Mouse (Mus musculus) CH12.LX (cell line): ENCODE data around the gene Lta. TPM values are rescaled to one million over a fixed set of nuclear protein-coding genes. Genes with fewer than 3 reads are reported as not detected.

Source experiments
- polyA plus RNA-seq: library from polyadenylated mRNA; unstranded; fragments of >175 nt; gene quantifications from 2 replicates; pipeline ENCODE4 v1.2.1, GENCODE M21; 2012; ENCODE audit warnings: low read depth; ENCODE audit not compliant: insufficient read length
- total RNA-seq, 2 experiments: library from RNA; depleted of rRNA; stranded (reverse); fragments of 300-350 nt in 1 of 2; fragments of >200 nt in 1 of 2; gene quantifications; 2 replicates each; pipeline ENCODE4 v1.2.3; 2012 to 2014

Gene Lta
- total and polyA plus RNA-seq, 3 experiments, result 13.4 to 53.0 (median 19.6) TPM

Other genes starting within 250 kb of the Lta start
Only the 20 nearest of the 39 such genes appear.
- gene Ly6g6f, start 119.7 kb downstream of the Lta start, total RNA-seq (2012; rRNA removed), result not detected in 2 replicates
- gene Ly6g6f, start 119.7 kb downstream of the Lta start, total RNA-seq (2014; rRNA removed), result 0.22 and 0.54 TPM in 2 replicates
- gene Ly6g6f, start 119.7 kb downstream of the Lta start, polyA plus RNA-seq, result 0.29 and 0.67 TPM in 2 replicates
- gene Abhd16a, start 116.1 kb downstream of the Lta start, total RNA-seq (2012; rRNA removed), result 15.3 and 16.2 TPM in 2 replicates
- 11.7 and 16.6 TPM in 2 replicates for gene Abhd16a, start 116.1 kb downstream of the Lta start, total RNA-seq (2014; rRNA removed)
- 10.7 and 11.6 TPM in 2 replicates for gene Abhd16a, start 116.1 kb downstream of the Lta start, polyA plus RNA-seq
- gene Ly6g5c, start 97.1 kb downstream of the Lta start, total RNA-seq (2012; rRNA removed), result not detected in 2 replicates
- not detected in 2 replicates for gene Ly6g5c, start 97.1 kb downstream of the Lta start, total RNA-seq (2014; rRNA removed)
- gene Ly6g5c, start 97.1 kb downstream of the Lta start, polyA plus RNA-seq, result not detected in 2 replicates
- 0.30 and 0.50 TPM in 2 replicates for gene Ly6g5b, start 89.9 kb downstream of the Lta start, total RNA-seq (2012; rRNA removed)
- gene Ly6g5b, start 89.9 kb downstream of the Lta start, total RNA-seq (2014; rRNA removed), result 0.88 and 0.91 TPM in 2 replicates
- gene Ly6g5b, start 89.9 kb downstream of the Lta start, polyA plus RNA-seq, result 1.0 and 1.1 TPM in 2 replicates
- 42.7 and 43.0 TPM in 2 replicates for gene Gpank1, start 83.9 kb downstream of the Lta start, total RNA-seq (2012; rRNA removed)
- 32.6 and 36.6 TPM in 2 replicates for gene Gpank1, start 83.9 kb downstream of the Lta start, total RNA-seq (2014; rRNA removed)
- 32.5 and 33.6 TPM in 2 replicates for gene Gpank1, start 83.9 kb downstream of the Lta start, polyA plus RNA-seq
- 130 and 143 TPM in 2 replicates for gene Csnk2b, start 83.3 kb downstream of the Lta start, total RNA-seq (2012; rRNA removed)
- 85.3 and 89.3 TPM in 2 replicates for gene Csnk2b, start 83.3 kb downstream of the Lta start, total RNA-seq (2014; rRNA removed)
- gene Csnk2b, start 83.3 kb downstream of the Lta start, polyA plus RNA-seq, result 267 and 348 TPM in 2 replicates
- 15.6 and 17.0 TPM in 2 replicates for gene D17H6S53E, start 79.0 kb downstream of the Lta start, total RNA-seq (2012; rRNA removed)
- 8.8 and 11.9 TPM in 2 replicates for gene D17H6S53E, start 79.0 kb downstream of the Lta start, total RNA-seq (2014; rRNA removed)
- 8.7 and 13.8 TPM in 2 replicates for gene D17H6S53E, start 79.0 kb downstream of the Lta start, polyA plus RNA-seq
- gene Apom, start 73.3 kb downstream of the Lta start, total RNA-seq (2012; rRNA removed), result 0.21 TPM in 1 of 2 replicates, not detected in the other
- gene Apom, start 73.3 kb downstream of the Lta start, total RNA-seq (2014; rRNA removed), result not detected in 2 replicates
- gene Apom, start 73.3 kb downstream of the Lta start, polyA plus RNA-seq, result 0.39 and 0.41 TPM in 2 replicates
- 73.0 and 73.7 TPM in 2 replicates for gene Bag6, start 70.2 kb downstream of the Lta start, total RNA-seq (2012; rRNA removed)
- gene Bag6, start 70.2 kb downstream of the Lta start, total RNA-seq (2014; rRNA removed), result 21.7 and 26.0 TPM in 2 replicates
- gene Bag6, start 70.2 kb downstream of the Lta start, polyA plus RNA-seq, result 133 and 152 TPM in 2 replicates
- gene Prrc2a, start 40.5 kb downstream of the Lta start, total RNA-seq (2012; rRNA removed), result 80.4 and 87.1 TPM in 2 replicates
- gene Prrc2a, start 40.5 kb downstream of the Lta start, total RNA-seq (2014; rRNA removed), result 27.8 and 31.3 TPM in 2 replicates
- 234 and 313 TPM in 2 replicates for gene Prrc2a, start 40.5 kb downstream of the Lta start, polyA plus RNA-seq
- 7.0 and 14.7 TPM in 2 replicates for gene Aif1, start 29.3 kb downstream of the Lta start, total RNA-seq (2012; rRNA removed)
- 14.1 and 15.5 TPM in 2 replicates for gene Aif1, start 29.3 kb downstream of the Lta start, total RNA-seq (2014; rRNA removed)
- gene Aif1, start 29.3 kb downstream of the Lta start, polyA plus RNA-seq, result 14.7 and 19.7 TPM in 2 replicates
- gene Lst1, start 16.9 kb downstream of the Lta start, total RNA-seq (2012; rRNA removed), result 6.0 and 8.4 TPM in 2 replicates
- 2.9 and 4.4 TPM in 2 replicates for gene Lst1, start 16.9 kb downstream of the Lta start, total RNA-seq (2014; rRNA removed)
- 8.5 and 9.0 TPM in 2 replicates for gene Lst1, start 16.9 kb downstream of the Lta start, polyA plus RNA-seq
- gene Ltb, start 10.9 kb downstream of the Lta start, total RNA-seq (2012; rRNA removed), result 120 and 150 TPM in 2 replicates
- 228 and 234 TPM in 2 replicates for gene Ltb, start 10.9 kb downstream of the Lta start, total RNA-seq (2014; rRNA removed)
- gene Ltb, start 10.9 kb downstream of the Lta start, polyA plus RNA-seq, result 263 and 267 TPM in 2 replicates
- 18.8 and 28.0 TPM in 2 replicates for gene Tnf, start 3.3 kb downstream of the Lta start, total RNA-seq (2012; rRNA removed)
- gene Tnf, start 3.3 kb downstream of the Lta start, total RNA-seq (2014; rRNA removed), result 19.0 and 20.8 TPM in 2 replicates
- gene Tnf, start 3.3 kb downstream of the Lta start, polyA plus RNA-seq, result 25.2 and 28.3 TPM in 2 replicates
- gene Gm16181, start 15.5 kb upstream of the Lta start, total RNA-seq (2012; rRNA removed), result not detected in 2 replicates
- gene Gm16181, start 15.5 kb upstream of the Lta start, total RNA-seq (2014; rRNA removed), result not detected in 2 replicates
- not detected in 2 replicates for gene Gm16181, start 15.5 kb upstream of the Lta start, polyA plus RNA-seq
- 0.76 and 0.88 TPM in 2 replicates for gene Atp6v1g2, start 28.3 kb upstream of the Lta start, total RNA-seq (2012; rRNA removed)
- gene Atp6v1g2, start 28.3 kb upstream of the Lta start, total RNA-seq (2014; rRNA removed), result 0.23 and 0.27 TPM in 2 replicates
- gene Atp6v1g2, start 28.3 kb upstream of the Lta start, polyA plus RNA-seq, result 1.4 and 2.0 TPM in 2 replicates
- 16.7 and 22.0 TPM in 2 replicates for gene Nfkbil1, start 30.4 kb upstream of the Lta start, total RNA-seq (2012; rRNA removed)
- gene Nfkbil1, start 30.4 kb upstream of the Lta start, total RNA-seq (2014; rRNA removed), result 15.2 TPM in 2 replicates
- 25.9 and 31.6 TPM in 2 replicates for gene Nfkbil1, start 30.4 kb upstream of the Lta start, polyA plus RNA-seq
- 208 and 229 TPM in 2 replicates for gene Ddx39b, start 36.4 kb upstream of the Lta start, total RNA-seq (2012; rRNA removed)
- gene Ddx39b, start 36.4 kb upstream of the Lta start, total RNA-seq (2014; rRNA removed), result 242 and 254 TPM in 2 replicates
- 341 and 411 TPM in 2 replicates for gene Ddx39b, start 36.4 kb upstream of the Lta start, polyA plus RNA-seq
- gene H2-D1, start 57.4 kb upstream of the Lta start, total RNA-seq (2012; rRNA removed), result 817 and 944 TPM in 2 replicates
- 659 and 667 TPM in 2 replicates for gene H2-D1, start 57.4 kb upstream of the Lta start, total RNA-seq (2014; rRNA removed)
- 880 and 952 TPM in 2 replicates for gene H2-D1, start 57.4 kb upstream of the Lta start, polyA plus RNA-seq
- 24.3 and 31.8 TPM in 2 replicates for gene H2-Q1, start 115.1 kb upstream of the Lta start, total RNA-seq (2012; rRNA removed)
- gene H2-Q1, start 115.1 kb upstream of the Lta start, total RNA-seq (2014; rRNA removed), result 2.2 and 2.4 TPM in 2 replicates
- 10.1 and 13.9 TPM in 2 replicates for gene H2-Q1, start 115.1 kb upstream of the Lta start, polyA plus RNA-seq